Mouse (Mus musculus) embryonic facial prominence, embryonic 13.5 days (tissue): ENCODE measurements around the gene Ier5. TPM values are rescaled to one million over a fixed set of nuclear protein-coding genes. Genes with fewer than 3 reads are reported as not detected.

ENCODE experiments used
- ATAC-seq: fragments of 200-750 bp; cut with Nextera tagmentation; 2 replicates; pipeline ENCODE4 v1.8.0; 2017; ENCODE audit warnings: low read depth; ENCODE audit not compliant: insufficient number of reproducible peaks, insufficient read depth, low FRiP score, low TSS enrichment
- H3K27ac ChIP-seq: fragments of 300-500 bp; sonication (generic); 2 replicates; pipeline ENCODE4 v1.5.1; 2015; ENCODE audit warnings: moderate library complexity, mild to moderate bottlenecking, inconsistent platforms
- H3K27me3 ChIP-seq: fragments of 300-500 bp; sonication (generic); 2 replicates; pipeline ENCODE4 v1.6.1; 2015; ENCODE audit warnings: mild to moderate bottlenecking, inconsistent platforms
- H3K36me3 ChIP-seq: fragments of 300-500 bp; sonication (generic); 2 replicates; pipeline ENCODE4 v1.6.1; 2015; ENCODE audit warnings: mild to moderate bottlenecking, inconsistent platforms
- H3K4me1 ChIP-seq: fragments of 300-500 bp; sonication (generic); 2 replicates; pipeline ENCODE4 v1.6.1; 2015; ENCODE audit warnings: inconsistent platforms
- H3K4me2 ChIP-seq: fragments of 300-500 bp; sonication (generic); 2 replicates; pipeline ENCODE4 v1.6.1; 2015; ENCODE audit warnings: moderate library complexity, mild to moderate bottlenecking, inconsistent platforms
- H3K4me3 ChIP-seq: fragments of 300-500 bp; sonication (generic); 2 replicates; pipeline ENCODE4 v1.5.1; 2015; ENCODE audit warnings: mild to moderate bottlenecking, inconsistent platforms
- H3K9ac ChIP-seq: fragments of 300-500 bp; sonication (generic); 2 replicates; pipeline ENCODE4 v1.6.1; 2015; ENCODE audit warnings: mild to moderate bottlenecking, inconsistent platforms
- H3K9me3 ChIP-seq: fragments of 300-500 bp; sonication (generic); 2 replicates; pipeline ENCODE4 v1.6.1; 2016; ENCODE audit warnings: inconsistent platforms
- WGBS: fragments of 180-500 bp; shearing (Covaris S2); methylation state at CpG from one replicate; pipeline ENCODE4 v1.1.7; 2015; ENCODE audit warnings: mixed read lengths; 5-methylcytosine and 5-hydroxymethylcytosine counted together
- polyA plus RNA-seq: library from polyadenylated mRNA; unstranded; fragments of >200 nt; fragmentation: Nextera tagmentation; extraction: Ambion mirVana; gene quantifications from 2 replicates; pipeline ENCODE4 v1.2.1, GENCODE M21; 2015

Ier5 gene
- polyA plus RNA-seq, 1 experiment from 2014 or later, result 9.2 TPM

- H3K4me1 ChIP-seq, result peaks cover 25% of the 10 kb centered on the region
- H3K9me3 ChIP-seq, result no peaks in the 10 kb centered on the region
- 0 out of 2 replicates have a peak, but pooled peaks cover 6% of the 10 kb centered on the region for H3K36me3 ChIP-seq
- peak; percentile 62 for ATAC-seq
- under 1% methylated on average over 85 of the region's 93 CpGs for WGBS
- H3K9ac ChIP-seq, result peak overlapping the region; percentile 99
- no peaks in the 10 kb centered on the region for H3K27me3 ChIP-seq
- H3K27ac ChIP-seq, result peak overlapping the region; percentile 89
- peak overlapping the region; percentile 86 for H3K4me2 ChIP-seq
- H3K4me3 ChIP-seq, result peak overlapping the region; percentile 97
Observed at GRCm38 (mm10) chr1:155098486-155099279, 753 bp downstream of the Ier5 start.

GRCm38 (mm10) chr1:155097931-155098485 is 1.4 kb downstream of the Ier5 start:
- ATAC-seq, result no peak
- peak overlapping the region; percentile 89 for H3K27ac ChIP-seq
- H3K4me2 ChIP-seq, result peak overlapping the region; percentile 86
- H3K27me3 ChIP-seq, result no peaks in the 10 kb centered on the region
- 0 out of 2 replicates have a peak, but pooled peaks cover 6% of the 10 kb centered on the region for H3K36me3 ChIP-seq
- H3K9ac ChIP-seq, result peak overlapping the region; percentile 99
- peak overlapping the region; percentile 97 for H3K4me3 ChIP-seq
- no peaks in the 10 kb centered on the region for H3K9me3 ChIP-seq
- H3K4me1 ChIP-seq, result peaks cover 32% of the 10 kb centered on the region
- WGBS, result under 1% methylated on average over 33 of the region's 33 CpGs

GRCm38 (mm10) chr1:155097354-155097753 is 2.1 kb downstream of the Ier5 start:
- H3K4me3 ChIP-seq, result peak overlapping the region; percentile 97
- ATAC-seq, result no peak
- H3K36me3 ChIP-seq, result 0 out of 2 replicates have a peak, but pooled peaks cover 6% of the 10 kb centered on the region
- H3K27ac ChIP-seq, result peak overlapping the region; percentile 89
- H3K9me3 ChIP-seq, result no peaks in the 10 kb centered on the region
- H3K4me2 ChIP-seq, result peak overlapping the region; percentile 86
- H3K27me3 ChIP-seq, result no peaks in the 10 kb centered on the region
- WGBS, result 26% methylated on average over 6 of the region's 6 CpGs
- H3K9ac ChIP-seq, result peak overlapping the region; percentile 99
- H3K4me1 ChIP-seq, result peaks cover 39% of the 10 kb centered on the region

GRCm38 (mm10) chr1:155096620-155097261 is 2.7 kb downstream of the Ier5 start:
- Histone ChIP-seq H3K9ac (no peak overlapping the region), H3K4me3 (peak overlapping the region; percentile 97), H3K9me3 (no peaks in the 10 kb centered on the region), H3K27me3 (no peaks in the 10 kb centered on the region), H3K4me1 (peaks cover 45% of the 10 kb centered on the region), H3K4me2 (peak overlapping the region; percentile 86), H3K36me3 (0 out of 2 replicates have a peak, but pooled peaks cover 6% of the 10 kb centered on the region), H3K27ac (no peak overlapping the region)
- ATAC-seq, result no peak
- 63% methylated on average over 4 of the region's 4 CpGs for WGBS

- no peaks in the 10 kb centered on the region for H3K9me3 ChIP-seq
- 60% methylated on average over 9 of the region's 9 CpGs for WGBS
- H3K4me3 ChIP-seq, result no peak overlapping the region
- H3K27me3 ChIP-seq, result no peaks in the 10 kb centered on the region
- ATAC-seq, result no peak
- H3K27ac ChIP-seq, result peak overlapping the region; percentile 85
- H3K4me1 ChIP-seq, result peaks cover 60% of the 10 kb centered on the region
- 0 out of 2 replicates have a peak, but pooled peaks cover 6% of the 10 kb centered on the region for H3K36me3 ChIP-seq
- no peak overlapping the region for H3K4me2 ChIP-seq
- H3K9ac ChIP-seq, result no peak overlapping the region
Observed at GRCm38 (mm10) chr1:155093971-155094707, 5.3 kb downstream of the Ier5 start.

- ATAC-seq, result 0 out of 2 replicates have a peak, but pooled peaks have one; percentile 44
- WGBS, result 18% methylated on average over 4 of the region's 4 CpGs
- no peak overlapping the region for H3K4me3 ChIP-seq
- no peaks in the 10 kb centered on the region for H3K27me3 ChIP-seq
- H3K27ac ChIP-seq, result peak overlapping the region; percentile 85
- no peaks in the 10 kb centered on the region for H3K9me3 ChIP-seq
- H3K9ac ChIP-seq, result no peak overlapping the region
- H3K4me2 ChIP-seq, result peak overlapping the region; percentile 1; the same call in 1 of the 2 replicates
- peaks cover 65% of the 10 kb centered on the region for H3K4me1 ChIP-seq
- H3K36me3 ChIP-seq, result 0 out of 2 replicates have a peak, but pooled peaks cover 6% of the 10 kb centered on the region
Observed at GRCm38 (mm10) chr1:155093145-155093791, 6.2 kb downstream of the Ier5 start.

GRCm38 (mm10) chr1:155091842-155092800 is 7.3 kb downstream of the Ier5 start:
- Histone ChIP-seq H3K36me3 (0 out of 2 replicates have a peak, but pooled peaks cover 6% of the 10 kb centered on the region), H3K4me2 (peak overlapping the region; percentile 43), H3K27me3 (no peaks in the 10 kb centered on the region), H3K4me1 (peaks cover 68% of the 10 kb centered on the region), H3K9ac (peak overlapping the region; percentile 32; the same call in 1 of the 2 replicates), H3K9me3 (no peaks in the 10 kb centered on the region), H3K4me3 (no peak overlapping the region), H3K27ac (peak overlapping the region; percentile 85)
- peak; percentile 70; the same call in 1 of the 2 replicates for ATAC-seq
- WGBS, result 20% methylated on average over 14 of the region's 14 CpGs

GRCm38 (mm10) chr1:155091374-155091841 is 8.0 kb downstream of the Ier5 start:
- Histone ChIP-seq H3K27me3 (no peaks in the 10 kb centered on the region), H3K9ac (no peak overlapping the region), H3K4me3 (no peak overlapping the region), H3K9me3 (no peaks in the 10 kb centered on the region), H3K4me2 (peak overlapping the region; percentile 43), H3K4me1 (peaks cover 71% of the 10 kb centered on the region), H3K36me3 (0 out of 2 replicates have a peak, but pooled peaks cover 6% of the 10 kb centered on the region), H3K27ac (peak overlapping the region; percentile 85)
- ATAC-seq, result no peak
- 66% methylated on average over 7 of the region's 7 CpGs for WGBS

GRCm38 (mm10) chr1:155090736-155091135 is 8.7 kb downstream of the Ier5 start:
- no peak for ATAC-seq
- H3K9ac ChIP-seq, result no peak overlapping the region
- 0 out of 2 replicates have a peak, but pooled peaks cover 6% of the 10 kb centered on the region for H3K36me3 ChIP-seq
- H3K9me3 ChIP-seq, result no peaks in the 10 kb centered on the region
- H3K4me2 ChIP-seq, result no peak overlapping the region
- 50% methylated on average over 1 of the region's 1 CpGs for WGBS
- H3K4me3 ChIP-seq, result no peak overlapping the region
- H3K27ac ChIP-seq, result peak overlapping the region; percentile 17; the same call in 1 of the 2 replicates
- no peaks in the 10 kb centered on the region for H3K27me3 ChIP-seq
- peaks cover 75% of the 10 kb centered on the region for H3K4me1 ChIP-seq
